Mouse (Mus musculus) E14TG2a.4 (cell line): ENCODE measurements at regions not wholly inside any gene's neighbourhood (a gene's known extent, or its start where the extent isn't known, plus 50 kb on each side); places are given as distances from the start of the nearest gene placed in this dataset.

ENCODE experiments used
- H3K27me3 ChIP-seq: 2 replicates; pipeline ENCODE4 v1.6.1; 2014; ENCODE audit warnings: low read length, control low read depth; ENCODE audit not compliant: insufficient read depth
- H3K36me3 ChIP-seq: 2 replicates; pipeline ENCODE4 v1.6.1; 2014; ENCODE audit warnings: low read length, control low read depth; ENCODE audit not compliant: insufficient read depth
- H3K4me1 ChIP-seq: replicated peaks from 2 replicates; pipeline ENCODE4 v1.6.1; 2014; ENCODE audit warnings: low read depth, low read length, control low read depth
- H3K4me3 ChIP-seq: replicated peaks from 2 replicates; pipeline ENCODE4 v1.5.1; 2014; ENCODE audit warnings: mild to moderate bottlenecking, low read length
- H3K9me3 ChIP-seq: 2 replicates; pipeline ENCODE4 v1.6.1; 2014; ENCODE audit warnings: low read length, control low read depth
- CTCF ChIP-seq: conservative IDR thresholded peaks from 2 replicates; pipeline ENCODE4 v1.5.1; 2014; ENCODE audit warnings: low read length
- NANOG ChIP-seq: IDR thresholded peaks from 2 replicates; pipeline ENCODE4 v1.6.1; 2014; ENCODE audit warnings: borderline replicate concordance, low read length, mixed read lengths
- POU5F1 ChIP-seq: IDR thresholded peaks from 2 replicates; pipeline ENCODE4 v1.6.1; 2014; ENCODE audit warnings: low read length, borderline replicate concordance

DNA sequence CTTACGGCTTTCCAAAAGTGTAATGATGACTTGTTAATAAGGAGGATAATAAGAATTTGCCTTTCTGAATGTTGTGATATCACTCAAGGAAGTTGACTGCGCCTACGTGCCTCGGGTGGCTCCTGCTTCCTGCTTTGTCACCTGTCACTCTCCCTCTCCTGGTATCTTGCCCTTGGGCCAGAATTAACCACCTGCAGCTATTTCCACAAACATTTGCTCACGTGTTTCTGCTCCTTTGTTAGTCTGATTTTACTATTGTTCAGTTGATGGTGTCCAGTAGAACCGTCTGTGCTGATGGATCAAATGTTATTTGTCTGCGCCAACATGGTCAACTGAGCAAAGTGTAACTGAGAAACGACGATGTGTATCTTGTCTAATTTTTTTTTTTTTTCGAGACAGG, 193.4 kb upstream of the Prdm1 start:
- no peak for TF ChIP-seq CTCF
- TF ChIP-seq NANOG: peak; percentile 78
- H3K36me3 ChIP-seq: no peaks in the 10 kb centered on the region
- peaks cover 16% of the 10 kb centered on the region for H3K4me1 ChIP-seq
- H3K4me3 ChIP-seq: no peak overlapping the region
- 0 out of 2 replicates have a peak, but pooled peaks cover 3% of the 10 kb centered on the region for H3K27me3 ChIP-seq
- no peaks in the 10 kb centered on the region for H3K9me3 ChIP-seq

DNA sequence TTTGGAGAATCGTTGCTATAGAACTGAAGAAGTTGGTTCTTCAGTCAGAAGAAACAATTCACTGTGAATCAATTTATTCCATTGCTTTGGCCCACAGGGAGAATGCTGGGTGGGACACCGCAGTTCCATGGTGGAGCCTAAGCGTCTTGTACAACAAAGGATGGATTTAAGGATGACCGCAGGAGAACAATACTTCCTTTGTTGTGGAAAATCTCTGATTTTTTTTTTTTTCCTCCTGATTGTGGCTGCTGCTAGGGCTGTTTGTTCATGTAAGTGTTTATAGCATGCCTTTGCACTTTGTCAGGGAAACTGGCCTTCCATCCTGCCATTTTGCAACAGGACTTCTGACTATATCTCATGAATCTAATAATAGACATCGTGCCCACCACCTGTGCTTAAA, 188.3 kb upstream of the Prdm1 start:
- H3K36me3 ChIP-seq: no peaks in the 10 kb centered on the region
- H3K27me3 ChIP-seq: no peaks in the 10 kb centered on the region
- TF ChIP-seq NANOG (peak; percentile 30; the same call in 1 of the 2 replicates), POU5F1 (no peak)
- peaks cover 32% of the 10 kb centered on the region for H3K4me1 ChIP-seq
- H3K9me3 ChIP-seq: no peaks in the 10 kb centered on the region
- H3K4me3 ChIP-seq: no peak overlapping the region

DNA sequence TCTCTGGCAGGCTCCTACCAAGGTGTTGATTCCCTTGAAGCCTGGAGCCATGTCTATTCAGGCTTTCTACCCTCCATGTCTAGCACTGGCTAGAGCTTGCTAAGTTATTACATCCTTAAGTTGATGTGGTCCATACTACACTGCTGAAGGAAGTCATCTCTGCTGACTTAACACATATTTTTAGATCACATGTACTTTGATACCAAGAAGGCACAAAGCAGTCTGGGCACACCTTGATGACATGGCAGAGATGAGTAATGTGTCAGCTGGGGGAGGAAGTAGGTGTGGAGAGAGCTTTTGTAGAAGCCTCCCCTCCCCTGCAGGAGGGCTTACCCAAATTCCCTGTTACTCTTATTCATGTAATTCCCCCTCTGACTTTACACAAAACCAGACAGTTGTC, 187.6 kb upstream of the Prdm1 start:
- no peak for TF ChIP-seq POU5F1
- TF ChIP-seq CTCF: no peak
- Histone ChIP-seq H3K4me3 (no peak overlapping the region), H3K36me3 (no peaks in the 10 kb centered on the region), H3K27me3 (no peaks in the 10 kb centered on the region), H3K9me3 (no peaks in the 10 kb centered on the region), H3K4me1 (peaks cover 30% of the 10 kb centered on the region)

DNA sequence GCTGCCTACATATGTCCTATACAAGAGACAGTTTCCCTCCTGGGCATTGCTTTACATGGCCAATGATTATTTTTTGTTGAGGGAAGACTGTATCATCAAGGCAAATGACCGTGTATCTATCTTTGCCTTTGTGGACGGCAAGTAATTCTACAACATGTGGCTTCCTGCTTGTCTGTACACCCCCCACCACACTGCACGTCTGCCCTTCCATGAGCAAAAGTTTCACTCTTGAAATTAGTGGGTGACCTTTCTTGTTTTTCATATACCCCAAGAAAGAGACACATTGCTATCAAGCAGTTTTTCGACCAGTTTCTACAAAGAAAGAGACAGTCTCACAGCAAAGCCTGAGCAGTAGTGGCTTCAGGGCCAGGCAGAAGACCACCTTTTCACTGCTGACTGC, 180.5 kb upstream of the Prdm1 start:
- Histone ChIP-seq H3K9me3 (no peaks in the 10 kb centered on the region), H3K4me3 (no peak overlapping the region), H3K36me3 (no peaks in the 10 kb centered on the region), H3K27me3 (no peaks in the 10 kb centered on the region), H3K4me1 (no peaks in the 10 kb centered on the region)
- TF ChIP-seq NANOG (no peak), POU5F1 (no peak), CTCF (no peak)

DNA sequence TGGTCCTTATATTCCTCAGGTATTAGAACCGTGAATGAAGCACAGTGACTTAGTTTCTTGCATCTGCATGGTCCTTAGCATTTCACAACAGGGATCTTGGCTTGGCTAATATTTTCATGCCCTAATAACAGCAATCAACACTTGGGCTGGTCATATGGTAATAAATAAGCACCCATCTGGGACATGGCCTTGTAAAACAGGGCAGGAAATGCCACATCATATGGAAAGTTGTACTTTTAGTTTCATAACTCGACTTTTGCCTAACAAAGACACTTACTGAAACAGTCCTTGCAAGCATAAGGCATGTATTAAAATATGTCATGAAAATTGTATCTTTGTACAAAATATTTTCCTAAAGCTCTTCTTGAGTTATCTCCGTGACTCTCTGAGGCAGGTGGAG, 175.8 kb upstream of the Prdm1 start:
- H3K4me1 ChIP-seq: peaks cover 14% of the 10 kb centered on the region
- TF ChIP-seq CTCF (no peak), POU5F1 (no peak), NANOG (no peak)
- H3K27me3 ChIP-seq: no peaks in the 10 kb centered on the region
- H3K36me3 ChIP-seq: no peaks in the 10 kb centered on the region
- H3K9me3 ChIP-seq: no peaks in the 10 kb centered on the region
- no peak overlapping the region for H3K4me3 ChIP-seq

DNA sequence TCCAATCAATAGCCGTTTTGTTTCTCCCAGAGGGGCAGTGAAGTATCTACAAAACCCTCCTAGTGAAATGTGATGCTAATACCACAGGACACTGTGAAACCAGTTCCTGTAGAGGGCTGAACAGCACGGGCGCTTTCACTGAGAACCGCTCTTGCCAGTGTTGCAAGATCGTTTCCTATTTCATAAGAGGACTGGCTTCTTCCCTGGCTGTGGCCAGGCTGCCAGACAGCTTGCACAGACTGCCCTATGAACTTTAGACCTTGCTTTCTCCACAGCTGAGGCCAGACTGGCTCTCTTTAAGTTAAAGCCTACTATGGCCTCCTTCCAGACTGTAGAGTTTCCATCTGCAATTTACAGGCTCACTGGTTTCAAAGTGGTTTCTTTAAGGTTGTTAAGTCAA, 173.8 kb upstream of the Prdm1 start:
- Histone ChIP-seq H3K36me3 (no peaks in the 10 kb centered on the region), H3K4me3 (no peak overlapping the region), H3K9me3 (no peaks in the 10 kb centered on the region), H3K4me1 (peaks cover 22% of the 10 kb centered on the region), H3K27me3 (no peaks in the 10 kb centered on the region)
- TF ChIP-seq NANOG (no peak), CTCF (no peak), POU5F1 (no peak)

DNA sequence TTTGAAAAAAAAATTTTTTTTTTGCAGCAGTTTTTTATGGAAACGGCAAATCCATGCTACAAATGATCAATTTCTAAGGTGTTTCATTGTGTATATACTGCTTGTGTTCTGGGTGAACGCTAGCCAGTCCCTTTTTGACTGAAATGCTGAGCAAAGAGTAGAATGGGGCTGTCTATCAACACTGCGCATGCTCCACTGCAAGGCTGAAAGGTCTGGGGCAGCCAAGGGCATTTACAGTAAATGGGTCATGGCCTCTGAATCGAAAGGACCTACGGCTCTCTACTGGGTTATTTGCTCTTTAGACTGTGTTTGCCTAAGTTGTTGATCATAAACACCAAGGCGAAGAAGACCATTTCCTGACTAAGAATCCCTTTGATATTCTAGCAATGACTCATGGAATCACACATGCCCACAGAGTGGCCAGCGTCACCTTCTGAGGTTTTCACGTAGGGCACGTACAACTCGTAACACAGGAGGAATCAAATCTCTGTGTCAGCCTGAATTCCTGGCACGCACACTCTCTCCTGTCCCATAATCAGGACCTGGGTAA, 171.8 kb upstream of the Prdm1 start:
- H3K36me3 ChIP-seq: no peaks in the 10 kb centered on the region
- H3K9me3 ChIP-seq: no peaks in the 10 kb centered on the region
- H3K4me1 ChIP-seq: peaks cover 22% of the 10 kb centered on the region
- H3K4me3 ChIP-seq: no peak overlapping the region
- no peak for TF ChIP-seq CTCF
- no peak for TF ChIP-seq POU5F1
- no peak for TF ChIP-seq NANOG
- H3K27me3 ChIP-seq: no peaks in the 10 kb centered on the region

DNA sequence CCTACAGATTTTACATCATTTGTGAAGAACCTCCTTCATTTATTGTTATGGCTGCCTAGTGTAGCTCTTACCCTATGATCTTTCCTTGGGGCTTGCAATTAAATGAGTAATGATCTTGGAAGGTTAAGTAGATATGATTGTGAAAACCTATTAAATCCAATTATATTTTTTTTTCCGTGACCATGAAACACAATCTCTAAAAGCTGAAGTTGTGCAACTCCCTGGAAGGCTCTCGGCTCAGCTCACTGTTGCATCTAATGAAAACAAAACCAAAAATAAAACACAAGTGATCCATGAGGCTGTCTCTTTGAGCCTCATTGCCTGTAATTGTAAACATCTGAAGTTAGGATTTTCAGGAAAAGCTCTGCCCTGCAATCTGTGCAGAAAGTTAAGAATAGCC, 169.7 kb upstream of the Prdm1 start:
- no peak overlapping the region for H3K4me3 ChIP-seq
- H3K27me3 ChIP-seq: no peaks in the 10 kb centered on the region
- H3K4me1 ChIP-seq: peaks cover 22% of the 10 kb centered on the region
- no peaks in the 10 kb centered on the region for H3K9me3 ChIP-seq
- TF ChIP-seq NANOG: no peak
- no peaks in the 10 kb centered on the region for H3K36me3 ChIP-seq

DNA sequence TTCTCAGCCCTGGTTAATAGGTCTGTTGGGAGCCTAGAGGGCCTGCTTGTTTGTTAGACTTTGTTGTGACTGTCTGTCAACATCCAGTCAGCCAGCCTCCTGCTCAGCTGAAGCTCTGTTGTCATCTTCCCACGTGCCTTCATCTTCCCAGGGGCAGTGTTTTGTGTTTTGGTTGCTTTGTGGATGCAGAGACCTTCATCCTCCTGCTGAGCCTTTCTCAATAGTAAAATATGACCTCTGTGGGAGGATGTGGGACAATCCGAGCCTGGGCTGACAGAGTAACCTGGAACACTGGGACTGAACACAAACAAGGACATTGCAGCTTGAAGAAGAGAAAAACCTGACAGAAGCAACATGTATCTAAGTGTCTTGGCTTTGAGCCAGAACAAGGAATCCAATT, 168.7 kb upstream of the Prdm1 start:
- H3K4me3 ChIP-seq: no peak overlapping the region
- peaks cover 22% of the 10 kb centered on the region for H3K4me1 ChIP-seq
- no peaks in the 10 kb centered on the region for H3K36me3 ChIP-seq
- TF ChIP-seq POU5F1: no peak
- no peak for TF ChIP-seq NANOG
- no peak for TF ChIP-seq CTCF
- H3K27me3 ChIP-seq: no peaks in the 10 kb centered on the region
- no peaks in the 10 kb centered on the region for H3K9me3 ChIP-seq
